Mouse (Mus musculus) megakaryocyte-erythroid progenitor cell, adult 5-6 weeks (primary cell): ENCODE measurements around the gene Tmem14c. TPM values are rescaled to one million over a fixed set of nuclear protein-coding genes. Genes with fewer than 3 reads are reported as not detected.

Experiments used
- ATAC-seq: replicated peaks from 2 replicates; pipeline ENCODE4 v1.8.0; 2016; ENCODE audit warnings: mild to moderate bottlenecking, inconsistent platforms; ENCODE audit not compliant: severe bottlenecking, poor library complexity, low FRiP score, low TSS enrichment
- total RNA-seq, 2 experiments: library from RNA; stranded (forward) in 1 of 2; stranded (reverse) in 1 of 2; fragments of 200-1000, 215-1000 nt in 1 of 2; fragments of >200 nt in 1 of 2; fragmentation: Nextera tagmentation in 1 of 2; gene quantifications; 2 replicates each; pipeline ENCODE4 v1.2.3; 2014 to 2017

Tmem14c gene
- total RNA-seq, 2 experiments from 2014 or later: 226 to 522 TPM

DNA sequence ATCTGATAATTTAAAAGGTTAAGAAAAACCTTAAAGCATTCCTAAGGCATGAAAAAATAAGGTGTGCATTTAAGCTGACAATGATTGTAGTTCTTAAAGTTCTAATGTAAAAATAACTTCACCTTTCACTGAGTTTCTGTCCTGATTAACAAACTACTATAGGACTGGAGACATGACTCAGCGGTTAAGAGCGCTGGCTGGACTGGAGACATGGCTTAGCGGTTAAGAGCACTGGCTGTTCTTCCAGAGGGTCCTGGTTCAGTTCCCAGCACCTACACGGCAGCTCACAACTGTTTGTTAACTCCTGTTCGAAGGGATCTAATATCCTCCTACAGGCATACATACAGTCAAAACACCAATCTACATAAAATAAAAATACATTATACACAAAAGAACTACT, 14.1 kb upstream of the Tmem14c start:
- ATAC-seq: no peak

DNA sequence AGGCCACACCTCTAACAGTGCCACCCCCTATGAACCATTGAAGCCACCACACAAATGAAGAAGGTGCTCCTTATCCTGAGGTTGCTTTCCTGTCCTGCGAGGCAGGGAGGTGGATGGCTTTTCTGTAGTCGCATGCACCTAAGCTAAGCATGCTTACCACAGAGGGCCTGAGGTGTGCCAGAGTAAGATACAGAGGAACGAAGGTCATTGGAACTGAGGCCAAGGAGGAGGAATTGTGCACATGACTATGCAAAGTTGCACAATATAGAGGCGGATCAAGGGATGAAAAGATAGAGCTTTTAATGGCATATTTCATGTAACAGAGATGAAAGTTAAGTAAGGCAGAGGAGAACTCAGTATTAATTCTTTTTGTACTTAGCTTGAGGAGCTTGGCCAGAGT, 9.8 kb upstream of the Tmem14c start:
- no peak for ATAC-seq

DNA sequence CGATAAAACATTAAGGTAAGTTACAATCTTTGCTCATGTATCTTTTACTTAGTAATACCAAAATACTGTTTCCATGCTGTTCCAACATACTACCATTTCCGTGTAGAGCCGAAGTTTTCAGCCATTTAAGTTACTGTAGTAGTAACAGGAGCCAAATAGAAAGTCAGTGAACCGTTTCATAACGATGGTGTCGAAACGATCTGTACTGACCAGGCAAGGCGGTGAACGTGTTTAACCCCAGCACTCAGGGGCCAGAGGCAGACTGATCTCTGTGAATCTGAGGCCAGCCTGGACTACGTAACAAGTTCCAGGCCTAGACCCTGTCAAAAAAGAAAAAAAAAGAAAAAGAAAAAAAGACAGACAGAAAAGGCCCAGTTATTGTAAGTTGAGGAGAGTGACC, 7.8 kb upstream of the Tmem14c start:
- no peak for ATAC-seq

DNA sequence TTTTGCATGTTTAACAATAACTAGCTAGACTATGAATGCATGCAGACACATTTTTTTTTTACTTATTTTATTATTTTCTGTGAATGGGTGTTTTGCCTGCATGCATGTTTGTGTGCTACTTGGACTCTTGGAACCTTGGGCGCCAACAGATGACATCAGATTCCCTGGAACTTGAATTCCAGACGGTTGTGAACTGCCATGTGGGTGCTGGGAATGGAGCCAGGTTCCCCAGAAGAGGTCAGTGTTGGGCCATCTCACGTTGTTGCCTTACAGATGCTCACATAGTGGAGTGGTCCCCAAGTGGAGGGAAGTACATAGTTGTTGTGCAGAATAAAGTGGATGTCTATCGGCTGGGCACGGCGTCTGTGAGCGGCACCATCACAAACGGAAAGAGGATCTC, 7.1 kb upstream of the Tmem14c start:
- ATAC-seq: no peak

DNA sequence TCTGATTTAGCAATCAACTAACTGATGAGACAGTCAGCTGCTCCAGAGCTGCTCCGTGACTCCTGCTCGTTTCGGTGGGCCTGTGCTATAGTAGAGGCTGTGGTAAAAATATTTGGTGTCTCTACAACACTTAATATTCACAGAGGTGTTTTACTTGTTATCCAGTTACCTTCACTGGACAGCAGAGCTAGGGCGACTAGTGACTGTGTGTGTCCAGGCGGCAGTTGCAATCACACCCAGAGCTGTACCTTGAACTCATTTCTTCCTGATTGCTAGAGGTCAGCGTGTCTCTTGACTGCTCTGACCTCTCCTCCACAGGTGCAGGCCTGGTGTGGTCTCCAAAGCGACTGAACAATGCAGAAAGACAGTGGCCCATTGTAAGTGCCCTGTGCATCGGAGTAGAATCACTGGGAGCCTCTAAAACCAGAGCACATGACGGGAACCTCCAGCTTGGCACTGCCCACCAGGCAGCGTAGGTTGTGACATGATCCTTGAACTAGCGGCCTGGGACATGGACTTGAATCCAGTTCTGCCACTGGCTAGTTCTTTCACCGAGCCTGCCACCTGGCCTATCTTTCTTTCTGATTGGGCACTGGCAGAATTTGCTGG, 809 bp downstream of the Tmem14c start:
- no peak for ATAC-seq

DNA sequence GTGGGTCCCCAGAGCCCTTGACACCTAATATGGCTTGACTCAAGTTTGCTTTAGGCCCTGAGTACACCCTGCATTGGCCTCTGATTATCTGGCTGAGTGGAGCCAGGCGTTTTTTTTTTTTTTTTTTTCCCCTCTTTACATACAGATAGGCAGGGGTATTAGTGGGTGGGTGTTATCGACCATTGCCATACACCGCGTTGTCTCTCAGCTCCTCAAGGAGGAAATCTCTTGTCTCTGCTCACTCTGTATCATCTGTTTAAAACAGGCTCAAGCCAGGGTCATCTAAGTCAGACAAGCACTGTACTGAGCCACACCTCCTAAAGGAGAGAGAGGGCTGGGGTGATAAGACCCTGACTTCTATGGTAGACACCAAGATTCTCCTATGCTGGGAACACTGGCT, 1.7 kb downstream of the Tmem14c start:
- ATAC-seq: peak; percentile 70

DNA sequence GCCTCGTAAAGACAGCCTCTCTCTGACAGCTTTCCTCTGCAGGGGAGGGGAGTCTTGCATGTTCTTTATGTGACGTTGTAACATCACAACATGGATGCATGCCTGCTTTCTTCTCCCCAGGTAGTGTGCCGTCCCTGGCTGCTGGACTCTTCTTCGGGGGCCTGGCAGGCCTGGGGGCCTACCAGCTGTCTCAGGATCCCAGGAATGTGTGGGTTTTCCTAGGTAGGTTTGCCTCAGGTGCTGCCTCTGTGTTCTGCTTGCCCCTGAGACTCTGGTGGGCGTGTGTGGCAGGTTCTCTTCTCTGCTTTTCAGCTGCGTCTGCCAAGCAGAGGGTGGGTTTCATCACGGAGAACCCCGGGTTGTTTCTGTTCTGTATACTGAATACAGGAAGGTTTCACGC, 2.1 kb downstream of the Tmem14c start:
- ATAC-seq: no peak

DNA sequence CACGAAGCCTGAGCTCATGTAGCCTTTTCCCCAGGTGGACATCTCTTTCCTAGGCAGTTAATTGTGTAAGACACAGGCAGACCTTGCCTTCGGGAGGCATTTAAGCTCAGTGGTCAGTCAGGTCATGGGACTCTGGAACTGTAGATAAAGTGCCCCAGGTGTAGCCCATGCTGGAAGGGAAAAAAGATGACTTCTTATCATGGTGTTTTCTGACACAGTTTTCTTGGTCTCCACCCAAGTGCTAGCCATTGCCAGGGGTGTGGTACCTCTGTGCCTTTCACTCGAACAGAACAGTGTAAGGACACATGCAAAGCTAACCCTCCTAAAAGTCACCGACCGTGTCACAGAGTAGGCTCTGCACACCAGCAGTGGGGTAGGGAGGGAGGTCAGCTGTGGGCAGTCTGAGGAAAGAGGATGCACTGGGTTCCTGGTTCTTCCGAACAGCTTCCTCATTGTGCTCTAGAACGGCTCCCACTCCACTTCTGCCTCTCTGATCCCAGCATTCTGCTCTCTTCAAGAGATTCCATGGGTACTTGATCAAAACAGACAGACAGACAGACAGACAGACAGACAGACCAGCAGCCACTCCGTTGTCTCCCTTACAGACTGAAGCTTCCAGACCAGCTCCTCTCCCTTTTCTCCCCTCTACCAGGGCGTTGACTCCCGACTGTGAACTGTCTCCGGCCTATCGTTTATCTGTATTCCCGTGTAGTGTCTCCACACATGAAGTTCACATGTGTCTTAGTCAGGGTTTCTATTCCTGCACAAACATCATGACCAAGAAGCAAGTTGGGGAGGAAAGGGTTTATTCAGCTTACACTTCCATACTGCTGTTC, 2.9 kb downstream of the Tmem14c start:
- ATAC-seq: peak; percentile 19

DNA sequence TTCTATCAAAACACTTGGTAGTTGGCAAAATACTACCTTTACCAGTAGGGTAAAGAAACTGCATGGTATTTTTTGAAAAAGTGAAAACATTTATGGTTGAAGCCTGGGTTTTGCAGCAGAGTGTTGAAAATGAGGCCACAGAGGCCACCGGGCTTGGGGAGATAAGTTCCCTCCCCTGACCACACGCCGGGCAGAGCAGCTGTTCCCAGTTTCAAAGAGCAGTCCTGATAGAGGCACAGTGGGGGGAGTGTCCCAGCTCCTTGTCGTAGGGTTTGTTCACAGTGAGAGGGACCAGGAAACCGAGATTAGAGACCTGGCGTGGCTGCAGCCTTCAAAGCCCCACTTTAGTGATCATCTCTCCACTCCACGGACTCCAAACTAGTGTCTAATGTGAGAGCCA, 4.4 kb downstream of the Tmem14c start:
- ATAC-seq: peak; percentile 49

DNA sequence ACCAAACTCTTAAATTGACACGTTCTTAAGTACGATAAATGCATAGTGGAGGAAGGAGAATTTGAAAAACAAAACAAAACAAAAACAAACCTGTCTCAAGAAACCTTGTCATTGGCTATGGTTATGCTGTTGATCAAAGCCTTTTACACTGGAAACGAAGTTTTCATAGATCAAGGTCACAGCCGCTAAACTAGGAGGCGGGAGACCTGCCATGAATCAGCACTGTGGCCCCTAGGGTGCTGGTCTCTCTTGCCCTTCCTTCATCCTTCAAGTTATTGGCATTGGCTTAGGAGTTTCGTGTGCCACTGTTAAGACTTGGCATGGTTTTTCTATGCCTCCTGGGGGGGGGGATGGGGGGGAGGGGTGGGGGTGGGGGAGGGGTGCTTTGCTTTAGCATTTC, 5.5 kb downstream of the Tmem14c start:
- ATAC-seq: no peak

DNA sequence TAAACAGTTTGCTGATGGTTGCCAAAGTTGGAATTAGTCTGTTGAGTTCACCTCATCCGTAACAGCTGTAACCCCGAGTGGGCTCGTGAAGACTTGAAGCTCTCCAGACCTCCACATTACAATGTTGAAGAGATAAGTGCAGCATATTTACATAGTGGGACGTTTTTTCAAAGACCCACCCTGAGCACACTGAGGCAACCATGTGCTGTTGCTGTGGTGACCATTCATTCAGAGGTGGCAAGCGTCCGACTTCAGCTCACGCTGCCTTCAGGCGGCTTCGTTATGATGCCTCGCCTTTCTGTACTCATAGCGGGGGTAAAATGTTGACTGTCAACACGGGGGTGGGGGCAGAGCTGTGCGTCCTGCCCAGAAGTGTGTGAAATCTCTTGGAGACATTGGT, 6.0 kb downstream of the Tmem14c start:
- ATAC-seq: no peak

DNA sequence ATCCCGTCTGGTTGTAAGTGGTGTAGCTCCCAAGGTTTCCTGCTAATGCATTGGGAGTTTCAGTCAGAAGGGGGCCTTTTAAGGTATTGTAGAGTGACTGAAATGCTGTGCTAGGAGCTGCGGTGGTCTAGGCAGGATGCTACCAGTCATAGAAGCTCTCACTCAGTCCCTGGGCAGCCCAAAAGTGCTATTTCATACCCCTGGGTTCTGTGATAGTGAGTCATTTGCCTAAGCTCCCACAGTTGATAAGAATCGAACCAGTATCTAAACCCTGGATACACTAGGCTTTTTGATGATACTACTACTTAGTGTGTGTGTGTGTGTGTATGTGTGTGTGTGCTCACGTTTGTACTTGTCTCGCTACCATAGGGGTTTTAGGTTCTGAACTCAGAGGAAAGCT, 14.0 kb downstream of the Tmem14c start:
- peak; percentile 45; the same call in 1 of the 2 replicates for ATAC-seq

DNA sequence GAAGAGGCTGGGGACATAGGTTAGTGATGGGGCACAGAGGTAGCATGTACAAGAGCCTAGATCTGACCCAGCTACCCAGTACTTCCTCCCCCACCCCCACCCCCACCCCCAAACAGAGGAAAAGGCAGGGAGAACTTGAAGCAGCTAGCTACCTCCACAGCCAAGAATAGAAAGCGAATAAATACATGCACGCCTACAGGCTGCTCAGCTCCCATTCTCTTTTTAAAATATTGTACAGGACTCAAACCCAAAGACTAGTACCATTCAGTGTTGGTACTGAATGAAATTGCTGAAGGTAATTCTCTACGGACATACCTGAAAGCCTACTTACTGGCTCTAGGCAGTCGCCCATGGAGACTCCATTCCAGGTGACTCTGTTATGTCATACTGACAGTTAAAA, 26.4 kb downstream of the Tmem14c start:
- ATAC-seq: no peak

DNA sequence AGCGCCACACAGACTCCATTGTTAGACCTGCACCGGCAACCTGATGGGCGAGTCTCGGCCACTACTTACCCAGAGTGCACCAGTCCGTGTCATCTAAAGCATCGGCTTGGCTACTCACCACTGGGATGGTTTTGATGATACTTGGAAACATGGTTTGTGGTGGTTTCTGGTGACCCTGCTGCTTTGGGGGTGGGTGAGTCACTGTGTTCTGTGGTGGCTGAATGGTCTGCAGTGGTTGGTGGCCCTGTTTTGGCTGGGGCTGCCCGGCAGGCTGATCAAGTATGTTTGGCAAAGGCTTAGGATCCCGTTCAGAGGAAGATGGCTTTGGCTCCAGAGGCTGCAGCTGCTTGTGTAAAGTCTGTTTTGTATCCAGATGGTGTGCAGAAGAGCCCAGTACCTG, 29.8 kb downstream of the Tmem14c start:
- no peak for ATAC-seq

DNA sequence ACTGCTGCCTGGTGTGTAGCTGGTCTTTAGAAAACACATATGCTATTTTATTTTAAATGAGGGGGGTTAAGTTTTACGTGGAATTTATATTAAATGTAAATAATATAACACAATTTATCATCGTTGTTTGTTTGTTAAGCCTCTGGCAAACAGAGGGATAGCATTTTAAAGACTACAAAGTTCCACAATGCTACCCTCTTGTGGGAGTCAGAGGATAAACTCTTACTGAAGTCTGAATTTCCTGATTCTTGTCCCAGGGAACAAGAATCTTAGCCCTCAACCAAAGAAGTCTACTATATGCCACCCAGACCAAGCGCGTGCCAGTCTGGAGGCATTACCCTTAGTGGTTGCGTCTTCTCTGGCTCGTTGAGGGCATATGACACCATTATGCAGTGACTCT, 31.2 kb downstream of the Tmem14c start:
- ATAC-seq: no peak

DNA sequence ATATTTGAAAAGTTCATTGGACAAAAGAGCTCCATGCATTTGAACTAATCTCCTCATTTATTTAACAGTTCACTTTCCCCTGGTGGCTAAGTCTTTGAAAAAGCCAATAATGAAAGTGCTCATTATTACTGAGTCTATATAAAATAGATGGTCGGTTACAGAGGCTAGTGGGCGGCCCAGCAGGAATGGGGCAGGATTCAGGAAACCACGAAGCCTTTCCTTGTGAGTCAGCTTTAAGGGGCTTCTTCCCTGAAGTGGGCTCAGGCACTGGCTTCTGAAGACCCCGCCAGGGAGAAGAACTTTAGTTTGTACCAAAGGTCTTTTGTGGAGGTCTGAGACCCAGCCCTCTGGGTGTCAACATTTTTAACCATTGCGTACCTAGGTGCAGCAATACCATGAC, 35.9 kb downstream of the Tmem14c start:
- no peak for ATAC-seq

DNA sequence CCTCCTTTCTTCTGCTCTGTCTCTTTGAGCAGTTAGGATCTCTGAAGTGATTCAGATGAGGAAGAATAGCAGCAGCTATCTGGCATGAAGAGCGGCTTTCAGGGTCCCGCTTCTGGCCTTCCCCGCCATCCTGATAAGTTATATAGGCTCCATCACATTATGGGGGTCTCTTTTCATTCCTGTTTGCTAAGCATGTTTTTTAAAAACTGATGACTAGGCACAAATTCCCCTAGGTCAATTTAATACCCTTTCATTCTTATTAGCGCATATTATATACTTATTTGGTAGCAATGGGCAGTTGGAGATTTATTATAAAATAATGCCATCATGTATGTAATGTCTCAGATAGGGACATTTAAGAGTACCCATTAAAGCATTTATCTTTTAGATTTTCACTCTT, 51.5 kb downstream of the Tmem14c start:
- ATAC-seq: no peak

DNA sequence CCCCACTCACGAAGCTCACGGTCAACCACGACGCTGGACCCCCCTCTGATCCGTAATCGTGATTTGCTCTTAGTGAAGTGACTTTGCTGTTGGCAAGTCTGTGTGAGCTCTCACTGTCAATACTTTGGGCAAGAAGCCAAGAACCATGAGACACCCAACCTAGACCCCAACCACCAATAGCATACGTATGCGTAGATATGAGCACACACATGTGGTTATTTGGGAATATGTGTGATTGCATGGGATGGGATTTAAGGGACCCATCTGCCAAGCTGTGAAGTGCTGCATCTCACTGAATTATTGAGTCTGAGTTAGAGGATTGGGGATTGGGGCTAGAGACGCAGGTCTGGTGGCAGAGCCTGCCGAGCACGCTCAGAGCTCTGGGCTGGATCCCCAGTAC, 55.5 kb downstream of the Tmem14c start:
- ATAC-seq: no peak
